Mouse (Mus musculus) heart, embryonic 11.5 days (tissue): ENCODE results near the gene Fam3c. TPM values are rescaled to one million over a fixed set of nuclear protein-coding genes. Genes with fewer than 3 reads are reported as not detected.

Experiments
- ATAC-seq: fragments of 200-750 bp; cut with Nextera tagmentation; replicated peaks from 2 replicates; pipeline ENCODE4 v1.8.0; 2017; ENCODE audit warnings: moderate library complexity; ENCODE audit not compliant: insufficient number of reproducible peaks, low FRiP score, low TSS enrichment
- H3K27ac ChIP-seq: fragments of 300-500 bp; sonication (generic); 2 replicates; pipeline ENCODE4 v1.5.1; 2014; ENCODE audit warnings: mild to moderate bottlenecking, low read depth, low read length
- H3K27me3 ChIP-seq: fragments of 300-500 bp; sonication (generic); 2 replicates; pipeline ENCODE4 v1.6.1; 2014; ENCODE audit warnings: mild to moderate bottlenecking, low read length, mixed read lengths; ENCODE audit not compliant: control insufficient read depth, insufficient read depth
- H3K36me3 ChIP-seq: fragments of 300-500 bp; sonication (generic); 2 replicates; pipeline ENCODE4 v1.6.1; 2014; ENCODE audit warnings: mild to moderate bottlenecking, low read length, moderate library complexity, mixed read lengths; ENCODE audit not compliant: control insufficient read depth, insufficient read depth
- H3K4me1 ChIP-seq: fragments of 300-500 bp; sonication (generic); 2 replicates; pipeline ENCODE4 v1.6.1; 2014; ENCODE audit warnings: low read length; ENCODE audit not compliant: control insufficient read depth, insufficient read depth
- H3K4me2 ChIP-seq: fragments of 300-500 bp; sonication (generic); 2 replicates; pipeline ENCODE4 v1.6.1; 2014; ENCODE audit warnings: mild to moderate bottlenecking, moderate library complexity
- H3K4me3 ChIP-seq: fragments of 300-500 bp; sonication (generic); 2 replicates; pipeline ENCODE4 v1.5.1; 2014; ENCODE audit warnings: low read depth, low read length
- H3K9ac ChIP-seq: fragments of 300-500 bp; sonication (generic); 2 replicates; pipeline ENCODE4 v1.6.1; 2014; ENCODE audit warnings: mild to moderate bottlenecking, low read depth, low read length, moderate library complexity
- H3K9me3 ChIP-seq: fragments of 300-500 bp; sonication (generic); replicated peaks from 2 replicates; pipeline ENCODE4 v1.6.1; 2016; ENCODE audit warnings: low read length; ENCODE audit not compliant: control insufficient read depth
- WGBS: fragments of 180-500 bp; shearing (Covaris S2); extraction: QIAGEN DNeasy Blood & Tissue Kit; methylation state at CpG from one replicate; pipeline ENCODE4 v1.1.7; 2014; ENCODE audit not compliant: insufficient replicate concordance; 5-methylcytosine and 5-hydroxymethylcytosine counted together
- polyA plus RNA-seq: library from polyadenylated mRNA; unstranded; fragments of >200 nt; fragmentation: Nextera tagmentation; extraction: Ambion mirVana; gene quantifications from 2 replicates; pipeline ENCODE4 v1.2.1, GENCODE M21; 2014

The Fam3c gene
- polyA plus RNA-seq, 1 experiment from 2014 or later = 47.9 TPM

- H3K4me3 ChIP-seq = no peak overlapping the region
- H3K9me3 ChIP-seq = no peaks in the 10 kb centered on the region
- no peaks in the 10 kb centered on the region for H3K36me3 ChIP-seq
- WGBS = 55% methylated on average over 4 of the region's 4 CpGs
- no peak for ATAC-seq
- no peak overlapping the region for H3K4me2 ChIP-seq
- no peaks in the 10 kb centered on the region for H3K4me1 ChIP-seq
- no peaks in the 10 kb centered on the region for H3K27me3 ChIP-seq
- no peak overlapping the region for H3K9ac ChIP-seq
- H3K27ac ChIP-seq = no peak overlapping the region
Observed at GRCm38 (mm10) chr6:22258784-22259183, 97.3 kb downstream of the Fam3c start.

Other genes with a start within 250 kb of the Fam3c start
- gene Wnt16, start 68.0 kb downstream of the Fam3c start, polyA plus RNA-seq = 0.93 and 1.0 TPM in 2 replicates